ENCODE assay signal across 22 mouse cellular contexts in genomic region chr16:72633846-72634245, GRCm38 (mm10).
A peak's percentile ranks its signal among the peaks of the same experiment; 100 is the strongest.
DNase-seq lines count a peak whose midpoint lies in the region; ATAC-seq and TF ChIP-seq lines count a peak whose summit lies in the region.
"Had no signal": no experiment of that assay in that cellular context is flagged by ENCODE, and none has a peak within 500 bp of the region (broad histone marks: within the 10 kb centered on the region; RNA-seq: fewer than 3 reads in every experiment).

No protein-coding gene starts in this region.

- H3K36me3 ChIP-seq in embryonic facial prominence, embryonic 14.5 days (ENCODE audit: control insufficient read depth, insufficient read depth, low read length), result no peaks in the 10 kb centered on the region
- no peaks in the 10 kb centered on the region for H3K36me3 ChIP-seq in embryonic facial prominence, embryonic 10.5 days (replicated peaks)
- H3K36me3 ChIP-seq in lung, embryonic 15.5 days, result no peaks in the 10 kb centered on the region
- no peaks in the 10 kb centered on the region for H3K36me3 ChIP-seq in lung, postnatal 0 days (ENCODE audit: insufficient read depth, low read length)
- no peaks in the 10 kb centered on the region for H3K36me3 ChIP-seq in hindbrain, embryonic 12.5 days
- H3K36me3 ChIP-seq: embryonic facial prominence, embryonic 12.5 days; forebrain, embryonic 12.5 days; heart, embryonic 10.5 days had no signal

- no peak for TF ChIP-seq CTCF in lung, adult 2 months (IDR thresholded peaks at IDR 0.05; ENCODE audit: insufficient read depth, low read length)
- no peak for TF ChIP-seq CTCF in lung, postnatal 0 days (IDR thresholded peaks at IDR 0.05)

- DNase-seq in embryonic facial prominence, embryonic 14.5 days (ENCODE audit: low spot score), result peak; percentile 26
- no peak for DNase-seq in embryonic facial prominence, embryonic 10.5 days (ENCODE audit: low spot score)
- no peak for DNase-seq in lung, adult 2 months
- DNase-seq in lung, postnatal 0 days (ENCODE audit: low spot score), result peak; percentile 76
- peak; percentile 8 to 46 for DNase-seq in lung, postnatal 4 days
- no peak for DNase-seq in layer of hippocampus, adult 18-20 months (ENCODE audit: low spot score in 2 of 2)
- DNase-seq: adrenal gland, postnatal 14 days; cerebellum, adult 18-20 months; cerebellum, adult 9-11 months; cerebellum, postnatal 36 days; embryo, embryonic 11 days; gastrocnemius, postnatal 10 days; heart, adult 18-20 months had no signal

- 37% methylated on average over 7 of the region's 7 CpGs for WGBS in embryonic facial prominence, embryonic 14.5 days
- WGBS in embryonic facial prominence, embryonic 10.5 days, result 48% methylated on average over 7 of the region's 7 CpGs
- WGBS in lung, embryonic 15.5 days, result 31% methylated on average over 7 of the region's 7 CpGs
- 37% methylated on average over 7 of the region's 7 CpGs for WGBS in lung, adult 2 months
- 35% methylated on average over 7 of the region's 7 CpGs for WGBS in lung, postnatal 0 days
- 49% methylated on average over 7 of the region's 7 CpGs for WGBS in hindbrain, embryonic 12.5 days

- TF ChIP-seq POLR2A in lung, adult 2 months (IDR thresholded peaks at IDR 0.05; ENCODE audit: borderline replicate concordance, extremely low read depth, low read depth, low read length), result no peak

- no peak overlapping the region for H3K4me3 ChIP-seq in embryonic facial prominence, embryonic 14.5 days (ENCODE audit: low read depth, low read length)
- no peak overlapping the region for H3K4me3 ChIP-seq in embryonic facial prominence, embryonic 10.5 days
- no peak overlapping the region for H3K4me3 ChIP-seq in lung, embryonic 15.5 days
- no peak overlapping the region for H3K4me3 ChIP-seq in lung, adult 2 months (replicated peaks; ENCODE audit: extremely low read depth, low read depth, low read length)
- no peak overlapping the region for H3K4me3 ChIP-seq in lung, postnatal 0 days (ENCODE audit: low read depth, low read length)
- H3K4me3 ChIP-seq in hindbrain, embryonic 12.5 days, result no peak overlapping the region
- H3K4me3 ChIP-seq: embryonic facial prominence, embryonic 12.5 days; forebrain, embryonic 12.5 days; heart, embryonic 10.5 days had no signal

- no peaks in the 10 kb centered on the region for H3K27me3 ChIP-seq in embryonic facial prominence, embryonic 14.5 days (replicated peaks; ENCODE audit: control insufficient read depth, insufficient read depth, low read length)
- no peaks in the 10 kb centered on the region for H3K27me3 ChIP-seq in embryonic facial prominence, embryonic 10.5 days (replicated peaks; ENCODE audit: low read depth, poor library complexity, severe bottlenecking)
- H3K27me3 ChIP-seq in lung, embryonic 15.5 days, result no peaks in the 10 kb centered on the region
- H3K27me3 ChIP-seq in lung, postnatal 0 days (replicated peaks; ENCODE audit: insufficient read depth, low read length), result no peaks in the 10 kb centered on the region
- no peaks in the 10 kb centered on the region for H3K27me3 ChIP-seq in hindbrain, embryonic 12.5 days
- H3K27me3 ChIP-seq: embryonic facial prominence, embryonic 12.5 days; forebrain, embryonic 12.5 days; Patski had no signal

- 0 out of 2 replicates have a peak, but pooled peaks have one; percentile 21 for TF ChIP-seq EP300 in lung, postnatal 0 days (IDR thresholded peaks at IDR 0.05)

- no peak overlapping the region for H3K27ac ChIP-seq in embryonic facial prominence, embryonic 14.5 days (replicated peaks; ENCODE audit: low read depth, low read length)
- H3K27ac ChIP-seq in embryonic facial prominence, embryonic 10.5 days (replicated peaks), result no peak overlapping the region; the same call in 1 of the 2 replicates
- H3K27ac ChIP-seq in lung, embryonic 15.5 days, result no peak overlapping the region
- no peak overlapping the region for H3K27ac ChIP-seq in lung, postnatal 0 days (ENCODE audit: low read length)
- no peak overlapping the region for H3K27ac ChIP-seq in hindbrain, embryonic 12.5 days
- H3K27ac ChIP-seq: embryonic facial prominence, embryonic 12.5 days; forebrain, embryonic 12.5 days; heart, embryonic 10.5 days; hindbrain, embryonic 14.5 days had no signal

- no peaks in the 10 kb centered on the region for H3K4me1 ChIP-seq in embryonic facial prominence, embryonic 14.5 days (ENCODE audit: control insufficient read depth, insufficient read depth, low read length)
- H3K4me1 ChIP-seq in embryonic facial prominence, embryonic 10.5 days, result 0 out of 2 replicates have a peak, but pooled peaks cover 3% of the 10 kb centered on the region
- no peaks in the 10 kb centered on the region for H3K4me1 ChIP-seq in lung, embryonic 15.5 days
- H3K4me1 ChIP-seq in lung, adult 2 months (ENCODE audit: control insufficient read depth, insufficient read depth, low read length), result peaks cover 3% of the 10 kb centered on the region; the same call in 1 of the 2 replicates
- no peaks in the 10 kb centered on the region for H3K4me1 ChIP-seq in lung, postnatal 0 days (ENCODE audit: insufficient read depth, low read depth, low read length)
- no peaks in the 10 kb centered on the region for H3K4me1 ChIP-seq in hindbrain, embryonic 12.5 days
- H3K4me1 ChIP-seq: embryonic facial prominence, embryonic 12.5 days; forebrain, embryonic 12.5 days; heart, embryonic 10.5 days had no signal

- H3K9me3 ChIP-seq in embryonic facial prominence, embryonic 14.5 days (ENCODE audit: control insufficient read depth, low read length), result no peaks in the 10 kb centered on the region
- H3K9me3 ChIP-seq in embryonic facial prominence, embryonic 10.5 days, result no peaks in the 10 kb centered on the region
- H3K9me3 ChIP-seq in lung, embryonic 15.5 days, result no peaks in the 10 kb centered on the region
- H3K9me3 ChIP-seq in lung, postnatal 0 days (ENCODE audit: low read length), result no peaks in the 10 kb centered on the region
- no peaks in the 10 kb centered on the region for H3K9me3 ChIP-seq in hindbrain, embryonic 12.5 days (replicated peaks)
- H3K9me3 ChIP-seq: embryonic facial prominence, embryonic 12.5 days; forebrain, embryonic 12.5 days; heart, embryonic 10.5 days had no signal

- no peak overlapping the region for H3K4me2 ChIP-seq in embryonic facial prominence, embryonic 14.5 days (ENCODE audit: low read depth, low read length)
- no peak overlapping the region for H3K4me2 ChIP-seq in lung, embryonic 15.5 days
- no peak overlapping the region for H3K4me2 ChIP-seq in lung, postnatal 0 days (replicated peaks; ENCODE audit: low read depth, low read length)
- H3K4me2 ChIP-seq in hindbrain, embryonic 12.5 days (replicated peaks), result no peak overlapping the region
- H3K4me2 ChIP-seq: embryonic facial prominence, embryonic 12.5 days; forebrain, embryonic 12.5 days; hindbrain, embryonic 14.5 days had no signal

- no peak for ATAC-seq in embryonic facial prominence, embryonic 14.5 days (ENCODE audit: low read depth)
- peak; percentile 83; the same call in 1 of the 2 replicates for ATAC-seq in lung, embryonic 15.5 days (ENCODE audit: borderline replicate concordance, extremely low read depth, low FRiP score, low TSS enrichment)
- peak; percentile 75 for ATAC-seq in lung, postnatal 0 days
- ATAC-seq in hindbrain, embryonic 12.5 days (ENCODE audit: low FRiP score), result no peak
- ATAC-seq: activated CD4-positive, CD25-positive, alpha-beta regulatory T cell, adult 4 months; forebrain, embryonic 16.5 days; Patski had no signal

- H3K9ac ChIP-seq in embryonic facial prominence, embryonic 14.5 days (ENCODE audit: low read depth, low read length), result no peak overlapping the region
- no peak overlapping the region for H3K9ac ChIP-seq in lung, embryonic 15.5 days
- no peak overlapping the region for H3K9ac ChIP-seq in lung, postnatal 0 days (replicated peaks; ENCODE audit: low read depth)
- H3K9ac ChIP-seq in hindbrain, embryonic 12.5 days, result no peak overlapping the region
- H3K9ac ChIP-seq: embryonic facial prominence, embryonic 12.5 days; forebrain, embryonic 12.5 days; hindbrain, embryonic 14.5 days had no signal

Comparison
In these comparisons a context has a peak if more than half of its experiments do, and no peak if none do; other contexts are left out.
1. DNase-seq: peak in embryonic facial prominence, embryonic 14.5 days (single experiment), lung, postnatal 0 days (single experiment) and lung, postnatal 4 days (2 of 2); none in embryonic facial prominence, embryonic 10.5 days (single experiment), lung, adult 2 months (single experiment) and layer of hippocampus, adult 18-20 months (0 of 2).
2. ATAC-seq: peak in lung, embryonic 15.5 days (single experiment) and lung, postnatal 0 days (single experiment); none in embryonic facial prominence, embryonic 14.5 days (single experiment) and hindbrain, embryonic 12.5 days (single experiment).